Mouse (Mus musculus) heart, embryonic 16.5 days (tissue): ENCODE measurements around the gene Dnajb8. TPM values are rescaled to one million over a fixed set of nuclear protein-coding genes. Genes with fewer than 3 reads are reported as not detected.

Source experiments
- ATAC-seq: fragments of 200-750 bp; cut with Nextera tagmentation; replicated peaks from 2 replicates; pipeline ENCODE4 v1.8.0; 2017; ENCODE audit warnings: moderate number of reproducible peaks; ENCODE audit not compliant: insufficient read depth, low FRiP score; ENCODE audit errors: extremely low read depth
- H3K27ac ChIP-seq: fragments of 300-500 bp; sonication (generic); 2 replicates; pipeline ENCODE4 v1.5.1; 2014; ENCODE audit warnings: mild to moderate bottlenecking, low read length, control low read depth, moderate library complexity
- H3K27me3 ChIP-seq: fragments of 300-500 bp; sonication (generic); 2 replicates; pipeline ENCODE4 v1.6.1; 2014; ENCODE audit warnings: low read length, mixed read lengths; ENCODE audit not compliant: control insufficient read depth, insufficient read depth
- H3K36me3 ChIP-seq: fragments of 300-500 bp; sonication (generic); 2 replicates; pipeline ENCODE4 v1.6.1; 2014; ENCODE audit not compliant: control insufficient read depth, insufficient read depth
- H3K4me1 ChIP-seq: fragments of 300-500 bp; sonication (generic); 2 replicates; pipeline ENCODE4 v1.6.1; 2014; ENCODE audit warnings: low read length, mixed read lengths; ENCODE audit not compliant: control insufficient read depth, insufficient read depth
- H3K4me2 ChIP-seq: fragments of 300-500 bp; sonication (generic); 2 replicates; pipeline ENCODE4 v1.6.1; 2014; ENCODE audit warnings: low read depth, mild to moderate bottlenecking, control low read depth, low read length
- H3K4me3 ChIP-seq: fragments of 300-500 bp; sonication (generic); 2 replicates; pipeline ENCODE4 v1.5.1; 2014; ENCODE audit warnings: mild to moderate bottlenecking, control low read depth, low read length
- H3K9ac ChIP-seq: fragments of 300-500 bp; sonication (generic); 2 replicates; pipeline ENCODE4 v1.6.1; 2014; ENCODE audit warnings: low read length, control low read depth
- H3K9me3 ChIP-seq: fragments of 300-500 bp; sonication (generic); replicated peaks from 2 replicates; pipeline ENCODE4 v1.6.1; 2016; ENCODE audit warnings: low read length; ENCODE audit not compliant: control insufficient read depth
- WGBS: fragments of 180-500 bp; shearing (Covaris S2); extraction: QIAGEN DNeasy Blood & Tissue Kit; methylation state at CpG from one replicate; pipeline ENCODE4 v1.1.7; 2014; 5-methylcytosine and 5-hydroxymethylcytosine counted together
- polyA plus RNA-seq: library from polyadenylated mRNA; unstranded; fragments of >200 nt; fragmentation: Nextera tagmentation; extraction: Ambion mirVana; gene quantifications from 2 replicates; pipeline ENCODE4 v1.2.1, GENCODE M21; 2015

The Dnajb8 gene
- polyA plus RNA-seq, 1 experiment from 2014 or later: not detected

DNA sequence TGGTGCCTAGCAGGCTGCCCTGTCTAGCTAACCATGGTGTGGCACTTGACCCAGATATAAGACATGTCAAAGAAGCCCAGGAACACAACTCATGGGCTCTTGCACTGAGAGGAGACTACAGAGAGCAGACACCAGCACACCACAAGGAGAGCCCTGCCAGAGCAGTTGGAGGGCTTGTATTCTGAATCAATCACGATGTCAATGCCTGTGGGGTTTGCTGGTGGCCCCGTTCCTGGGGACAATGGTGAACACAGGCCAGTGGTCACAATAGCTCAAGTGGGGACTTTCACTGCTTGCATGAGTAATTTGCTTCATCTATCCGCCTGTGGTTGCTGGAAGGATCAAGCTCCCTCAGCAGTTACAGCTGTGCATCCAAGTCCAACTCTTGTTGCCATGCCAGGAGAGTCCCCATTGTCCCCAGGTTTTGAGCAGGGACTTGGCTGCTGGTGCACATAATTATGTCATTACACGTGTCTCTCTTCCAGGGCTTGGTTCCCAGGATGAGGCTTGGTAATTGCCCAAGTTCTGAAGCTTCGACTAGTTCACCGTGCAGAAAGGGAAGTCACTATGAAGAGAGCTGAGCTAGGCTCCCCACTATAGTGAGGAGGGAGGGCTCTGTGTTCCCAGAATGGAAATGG is 68.2 kb downstream of the Dnajb8 start:
- WGBS: 74% methylated on average over 6 of the region's 6 CpGs
- Histone ChIP-seq H3K9me3 (no peaks in the 10 kb centered on the region), H3K9ac (no peak overlapping the region), H3K4me2 (no peak overlapping the region), H3K36me3 (0 out of 2 replicates have a peak, but pooled peaks cover 2% of the 10 kb centered on the region), H3K4me3 (no peak overlapping the region), H3K4me1 (no peaks in the 10 kb centered on the region), H3K27ac (no peak overlapping the region), H3K27me3 (no peaks in the 10 kb centered on the region)
- ATAC-seq: no peak; the same call in 1 of the 2 replicates

DNA sequence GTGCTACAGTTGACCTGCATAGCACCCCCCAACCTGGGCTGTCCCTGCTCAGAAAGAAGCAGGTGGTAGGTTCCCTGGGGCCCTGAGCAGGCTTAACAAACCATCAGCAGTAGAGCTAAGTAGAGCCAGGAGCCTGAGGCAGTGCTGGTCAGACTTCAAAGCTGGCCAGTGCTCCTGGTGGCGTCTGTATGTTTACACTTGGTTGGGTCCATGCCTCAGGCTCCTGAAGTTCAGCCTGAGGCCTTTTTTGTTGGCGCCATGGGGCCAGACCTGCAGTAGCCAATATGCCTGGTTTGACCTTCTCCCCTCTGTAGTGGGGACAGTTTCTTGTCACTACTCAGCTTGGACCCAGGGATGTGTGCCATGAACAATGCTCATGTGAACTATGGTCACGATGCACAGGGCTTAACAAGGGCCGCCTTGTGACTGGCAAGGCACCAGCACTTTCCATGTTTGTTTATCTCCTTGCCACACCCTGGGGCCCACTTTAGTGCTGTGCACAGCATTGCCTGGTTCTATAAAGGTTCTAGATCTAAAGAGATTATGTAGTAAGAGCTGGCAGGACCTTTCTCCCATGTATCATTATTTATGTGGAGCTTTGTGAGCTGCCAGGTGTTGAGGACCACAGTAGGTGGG is 70.3 kb downstream of the Dnajb8 start:
- Histone ChIP-seq H3K36me3 (0 out of 2 replicates have a peak, but pooled peaks cover 2% of the 10 kb centered on the region), H3K9ac (no peak overlapping the region), H3K9me3 (no peaks in the 10 kb centered on the region), H3K4me2 (no peak overlapping the region), H3K27me3 (no peaks in the 10 kb centered on the region), H3K4me3 (no peak overlapping the region), H3K4me1 (no peaks in the 10 kb centered on the region), H3K27ac (no peak overlapping the region)
- 76% methylated on average over 4 of the region's 4 CpGs for WGBS
- ATAC-seq: no peak

DNA sequence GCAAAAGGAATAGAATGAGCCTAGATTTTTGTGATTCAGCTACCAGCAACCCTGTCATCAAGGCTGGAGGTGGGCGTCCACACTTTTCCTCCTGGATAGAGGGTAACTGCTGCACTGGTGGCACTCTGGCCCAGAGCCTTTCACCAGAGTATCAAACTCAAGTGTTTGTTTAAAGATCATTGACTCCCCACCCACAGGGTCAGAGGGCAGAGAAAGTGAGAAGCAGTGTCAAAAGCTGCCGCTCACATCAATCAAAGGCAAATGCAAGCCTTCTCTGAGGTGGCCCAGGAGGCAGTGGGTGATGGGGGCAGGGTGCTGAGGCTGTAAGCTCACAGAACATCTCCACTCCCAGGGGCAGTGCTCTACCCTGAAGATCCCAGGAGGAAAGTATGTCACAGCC is 77.4 kb downstream of the Dnajb8 start:
- Histone ChIP-seq H3K4me1 (peaks cover 12% of the 10 kb centered on the region), H3K4me3 (no peak overlapping the region), H3K27me3 (no peaks in the 10 kb centered on the region), H3K4me2 (no peak overlapping the region), H3K9me3 (no peaks in the 10 kb centered on the region), H3K9ac (no peak overlapping the region), H3K27ac (no peak overlapping the region), H3K36me3 (no peaks in the 10 kb centered on the region)
- ATAC-seq: no peak
- WGBS: 76% methylated on average over 2 of the region's 2 CpGs

DNA sequence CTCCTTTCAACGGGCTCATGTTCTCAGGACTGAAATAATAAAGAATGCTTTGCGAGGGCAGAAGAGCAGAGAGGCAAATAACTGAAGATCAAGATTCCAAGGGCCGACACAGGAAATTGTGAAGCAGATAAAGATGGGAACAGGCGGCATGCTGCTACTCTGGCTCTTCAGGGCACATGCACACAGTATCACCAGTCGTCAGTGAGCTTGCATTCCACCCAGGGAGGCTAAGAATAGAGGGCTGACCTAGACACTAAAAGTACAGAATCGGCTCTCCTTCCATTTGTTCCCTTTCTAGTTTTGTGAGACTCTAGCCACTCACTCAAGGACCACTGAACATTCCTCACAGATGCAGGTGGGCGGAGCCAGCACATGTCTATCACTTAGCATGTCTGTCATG is 79.2 kb downstream of the Dnajb8 start:
- peak; percentile 52 for ATAC-seq
- Histone ChIP-seq H3K36me3 (no peaks in the 10 kb centered on the region), H3K9ac (peak overlapping the region; percentile 16; the same call in 1 of the 2 replicates), H3K4me3 (no peak overlapping the region), H3K4me1 (peaks cover 14% of the 10 kb centered on the region), H3K27me3 (no peaks in the 10 kb centered on the region), H3K9me3 (no peaks in the 10 kb centered on the region), H3K27ac (no peak overlapping the region), H3K4me2 (no peak overlapping the region)
- WGBS: 28% methylated on average over 7 of the region's 7 CpGs

Other genes with a start within 250 kb of the Dnajb8 start
- gene H1fx, start 240.6 kb upstream of the Dnajb8 start, polyA plus RNA-seq: 4.2 and 5.2 TPM in 2 replicates
- gene Rab7, start 177.0 kb upstream of the Dnajb8 start, polyA plus RNA-seq: 225 and 256 TPM in 2 replicates
- gene Rpn1, start 137.8 kb upstream of the Dnajb8 start, polyA plus RNA-seq: 182 and 197 TPM in 2 replicates
- gene Gata2, start 28.4 kb upstream of the Dnajb8 start, polyA plus RNA-seq: 14.9 and 15.5 TPM in 2 replicates
- 17.7 and 19.8 TPM in 2 replicates for gene Eefsec, start 224.3 kb downstream of the Dnajb8 start, polyA plus RNA-seq
- gene Ruvbl1, start 243.1 kb downstream of the Dnajb8 start, polyA plus RNA-seq: 80.8 and 90.5 TPM in 2 replicates